Comparison of ENCODE assay signal across 7 mouse cellular contexts in the genomic region with DNA sequence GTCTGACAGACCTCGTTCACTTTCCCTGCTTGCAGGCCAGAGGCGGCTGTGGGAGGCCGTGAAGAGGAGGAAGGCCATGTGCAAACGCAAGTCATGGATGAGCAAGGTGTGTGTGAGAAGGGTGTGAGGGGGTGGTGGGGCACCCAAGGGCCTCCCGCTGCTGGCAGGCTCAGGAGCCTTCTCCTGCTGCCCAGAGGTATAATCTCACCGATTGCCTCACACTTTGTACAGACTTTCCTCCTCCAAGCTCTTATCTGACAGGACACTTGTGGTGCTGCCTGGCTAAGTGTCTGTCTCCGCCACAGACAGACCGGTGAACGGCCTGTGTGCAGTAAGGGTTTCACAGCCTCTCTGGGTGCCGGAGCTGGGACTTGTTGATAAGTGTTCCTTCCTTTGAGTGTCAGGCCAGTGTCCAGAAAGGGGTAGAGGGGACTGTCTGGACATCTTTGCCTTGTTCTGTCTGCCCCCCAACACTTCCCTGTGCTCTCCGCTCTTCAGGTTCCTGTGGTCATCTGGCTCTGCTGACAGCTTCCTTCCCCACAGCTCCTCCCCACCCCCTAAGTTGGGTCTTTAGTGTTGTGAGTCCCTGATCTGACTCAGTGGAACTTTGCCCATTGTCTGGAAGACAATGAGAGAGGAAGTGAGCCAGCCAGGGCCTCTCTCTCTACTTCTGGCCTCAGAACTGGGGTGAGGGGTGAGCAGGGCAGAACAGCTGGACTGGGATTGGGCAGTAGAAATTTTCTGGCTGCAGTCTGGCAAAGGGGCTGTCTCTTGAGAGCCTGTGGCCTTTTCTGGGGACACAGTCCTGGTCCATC. TPM values are rescaled to one million over a fixed set of nuclear protein-coding genes. Genes with fewer than 3 reads are reported as not detected.
DNase-seq lines count a peak whose midpoint lies in the region; ATAC-seq and TF ChIP-seq lines count a peak whose summit lies in the region.

No protein-coding gene starts in this region.

- no peak overlapping the region for H3K9ac ChIP-seq in embryonic facial prominence, embryonic 14.5 days (ENCODE audit: low read depth, low read length)
- H3K9ac ChIP-seq in hindbrain, embryonic 15.5 days, result no peak overlapping the region
- H3K9ac ChIP-seq in lung, embryonic 16.5 days (ENCODE audit: low read length), result no peak overlapping the region
- H3K9ac ChIP-seq in stomach, embryonic 14.5 days (replicated peaks; ENCODE audit: low read depth, low read length), result no peak overlapping the region

- peaks cover 8% of the 10 kb centered on the region; the same call in 1 of the 2 replicates for H3K4me1 ChIP-seq in spleen, adult 2 months (ENCODE audit: control insufficient read depth, insufficient read depth, insufficient read length)
- H3K4me1 ChIP-seq in embryonic facial prominence, embryonic 14.5 days (ENCODE audit: control insufficient read depth, insufficient read depth, low read length), result peaks cover 10% of the 10 kb centered on the region; the same call in 1 of the 2 replicates
- H3K4me1 ChIP-seq in hindbrain, embryonic 15.5 days (replicated peaks), result peaks cover 58% of the 10 kb centered on the region
- peaks cover 65% of the 10 kb centered on the region for H3K4me1 ChIP-seq in lung, embryonic 16.5 days (replicated peaks; ENCODE audit: control insufficient read depth, insufficient read depth, low read length)
- H3K4me1 ChIP-seq in stomach, embryonic 14.5 days (ENCODE audit: control insufficient read depth, insufficient read depth, low read length), result peaks cover 47% of the 10 kb centered on the region

- no peak overlapping the region for H3K4me2 ChIP-seq in embryonic facial prominence, embryonic 14.5 days (ENCODE audit: low read depth, low read length)
- no peak overlapping the region for H3K4me2 ChIP-seq in hindbrain, embryonic 15.5 days
- H3K4me2 ChIP-seq in lung, embryonic 16.5 days (ENCODE audit: low read depth, low read length), result no peak overlapping the region
- no peak overlapping the region for H3K4me2 ChIP-seq in stomach, embryonic 14.5 days (replicated peaks; ENCODE audit: low read depth, low read length)

- no peaks in the 10 kb centered on the region for H3K27me3 ChIP-seq in spleen, adult 2 months (ENCODE audit: control insufficient read depth, insufficient read depth, low read length)
- H3K27me3 ChIP-seq in embryonic facial prominence, embryonic 14.5 days (replicated peaks; ENCODE audit: control insufficient read depth, insufficient read depth, low read length), result no peaks in the 10 kb centered on the region
- no peaks in the 10 kb centered on the region for H3K27me3 ChIP-seq in hindbrain, embryonic 15.5 days
- no peaks in the 10 kb centered on the region for H3K27me3 ChIP-seq in lung, embryonic 16.5 days (ENCODE audit: control insufficient read depth, insufficient read depth, low read depth, low read length)
- H3K27me3 ChIP-seq in stomach, embryonic 14.5 days (ENCODE audit: control insufficient read depth, insufficient read depth, low read length), result no peaks in the 10 kb centered on the region

- no peak for ATAC-seq in embryonic facial prominence, embryonic 14.5 days (ENCODE audit: low read depth)
- ATAC-seq in hindbrain, embryonic 15.5 days (ENCODE audit: low FRiP score, low read depth), result no peak
- ATAC-seq in lung, embryonic 16.5 days (ENCODE audit: low read depth), result peak; percentile 60
- peak; percentile 50; the same call in 1 of the 2 replicates for ATAC-seq in stomach, embryonic 14.5 days (ENCODE audit: insufficient number of reproducible peaks, insufficient read depth, low FRiP score, low read depth)

- H3K36me3 ChIP-seq in spleen, adult 2 months (ENCODE audit: control insufficient read depth, insufficient read depth, low read length), result peaks cover 13% of the 10 kb centered on the region
- peaks cover 43% of the 10 kb centered on the region for H3K36me3 ChIP-seq in embryonic facial prominence, embryonic 14.5 days (ENCODE audit: control insufficient read depth, insufficient read depth, low read length)
- peaks cover 15% of the 10 kb centered on the region for H3K36me3 ChIP-seq in hindbrain, embryonic 15.5 days
- H3K36me3 ChIP-seq in lung, embryonic 16.5 days (ENCODE audit: control insufficient read depth, insufficient read depth, low read length), result peaks cover 7% of the 10 kb centered on the region; the same call in 1 of the 2 replicates
- H3K36me3 ChIP-seq in stomach, embryonic 14.5 days (ENCODE audit: control insufficient read depth, insufficient read depth, low read length), result peaks cover 12% of the 10 kb centered on the region; the same call in 1 of the 2 replicates

- TF ChIP-seq CTCF in spleen, adult 2 months (IDR thresholded peaks at IDR 0.05; ENCODE audit: extremely low read depth, insufficient read depth, insufficient read length, insufficient replicate concordance), result no peak

- TF ChIP-seq POLR2A in spleen, adult 2 months (IDR thresholded peaks at IDR 0.05; ENCODE audit: low read depth, low read length), result no peak

- H3K27ac ChIP-seq in spleen, adult 2 months (ENCODE audit: insufficient read depth, low read length), result peak overlapping the region; percentile 33
- peak overlapping the region; percentile 61 for H3K27ac ChIP-seq in embryonic facial prominence, embryonic 14.5 days (replicated peaks; ENCODE audit: low read depth, low read length)
- peak overlapping the region; percentile 48; the same call in 1 of the 2 replicates for H3K27ac ChIP-seq in hindbrain, embryonic 15.5 days (replicated peaks)
- H3K27ac ChIP-seq in lung, embryonic 16.5 days (ENCODE audit: low read length), result peak overlapping the region; percentile 89
- peak overlapping the region; percentile 61; the same call in 1 of the 2 replicates for H3K27ac ChIP-seq in stomach, embryonic 14.5 days (ENCODE audit: low read length)

- H3K4me3 ChIP-seq in spleen, adult 2 months (ENCODE audit: extremely low read depth, insufficient read depth, insufficient read length), result no peak overlapping the region
- no peak overlapping the region for H3K4me3 ChIP-seq in embryonic facial prominence, embryonic 14.5 days (ENCODE audit: low read depth, low read length)
- H3K4me3 ChIP-seq in hindbrain, embryonic 15.5 days, result no peak overlapping the region
- no peak overlapping the region for H3K4me3 ChIP-seq in lung, embryonic 16.5 days (ENCODE audit: low read length)
- H3K4me3 ChIP-seq in stomach, embryonic 14.5 days (ENCODE audit: low read depth, low read length), result no peak overlapping the region

- DNase-seq in spleen, adult 2 months (ENCODE audit: low read depth in 1 of 2, low spot score in 2 of 2), result no peak
- DNase-seq in spleen, adult 18-20 months, result no peak
- peak; percentile 68 for DNase-seq in embryonic facial prominence, embryonic 14.5 days (ENCODE audit: low spot score)
- DNase-seq in MN1 (ENCODE audit: low spot score), result no peak

- no peaks in the 10 kb centered on the region for H3K9me3 ChIP-seq in embryonic facial prominence, embryonic 14.5 days (ENCODE audit: control insufficient read depth, low read length)
- no peaks in the 10 kb centered on the region for H3K9me3 ChIP-seq in hindbrain, embryonic 15.5 days
- no peaks in the 10 kb centered on the region for H3K9me3 ChIP-seq in lung, embryonic 16.5 days (ENCODE audit: control insufficient read depth, low read length)
- H3K9me3 ChIP-seq in stomach, embryonic 14.5 days (ENCODE audit: control insufficient read depth, low read depth, low read length), result no peaks in the 10 kb centered on the region

- 61% methylated on average over 11 of the region's 11 CpGs for WGBS in spleen, adult 2 months
- 71% methylated on average over 11 of the region's 11 CpGs for WGBS in embryonic facial prominence, embryonic 14.5 days
- 49% methylated on average over 11 of the region's 11 CpGs for WGBS in hindbrain, embryonic 15.5 days
- WGBS in lung, embryonic 16.5 days, result 21% methylated on average over 11 of the region's 11 CpGs
- 63% methylated on average over 11 of the region's 11 CpGs for WGBS in stomach, embryonic 14.5 days

RNA-seq across cellular contexts. Expression of a gene that starts 22.4 kb away (rescaled TPM):
- polyA plus RNA-seq in spleen, adult 2 months (2012; rRNA removed), result 109 and 137 TPM in 2 replicates
- 14.6 and 14.8 TPM in 2 replicates for polyA plus RNA-seq in embryonic facial prominence, embryonic 14.5 days (2014; fragmentation: Nextera tagmentation; extraction: Ambion mirVana)
- polyA plus RNA-seq in hindbrain, embryonic 15.5 days (2015; fragmentation: Nextera tagmentation; extraction: Ambion mirVana), result 19.3 and 25.9 TPM in 2 replicates
- 15.4 and 18.0 TPM in 2 replicates for polyA plus RNA-seq in lung, embryonic 16.5 days (2015; fragmentation: Nextera tagmentation; extraction: Ambion mirVana)
- polyA plus RNA-seq in stomach, embryonic 14.5 days (2014; fragmentation: Nextera tagmentation; extraction: Ambion mirVana), result 13.1 and 17.1 TPM in 2 replicates

RNA-seq across cellular contexts. Expression of a gene that starts 57.3 kb away (rescaled TPM):
- polyA plus RNA-seq in spleen, adult 2 months (2012; rRNA removed), result 9.4 and 11.9 TPM in 2 replicates
- polyA plus RNA-seq in embryonic facial prominence, embryonic 14.5 days (2014; fragmentation: Nextera tagmentation; extraction: Ambion mirVana), result 40.2 and 40.4 TPM in 2 replicates
- 29.9 and 33.5 TPM in 2 replicates for polyA plus RNA-seq in hindbrain, embryonic 15.5 days (2015; fragmentation: Nextera tagmentation; extraction: Ambion mirVana)
- 57.3 and 58.4 TPM in 2 replicates for polyA plus RNA-seq in lung, embryonic 16.5 days (2015; fragmentation: Nextera tagmentation; extraction: Ambion mirVana)
- 60.5 and 73.2 TPM in 2 replicates for polyA plus RNA-seq in stomach, embryonic 14.5 days (2014; fragmentation: Nextera tagmentation; extraction: Ambion mirVana)

Comparison
In these comparisons a context has a peak if more than half of its experiments do, and no peak if none do; other contexts are left out.
1. H3K27ac ChIP-seq: peak in every context shown above with its lines; median percentile 89 in lung, embryonic 16.5 days; 61 in embryonic facial prominence, embryonic 14.5 days; 61 in stomach, embryonic 14.5 days; 48 in hindbrain, embryonic 15.5 days; 33 in spleen, adult 2 months.
2. ATAC-seq: peak in lung, embryonic 16.5 days (single experiment) and stomach, embryonic 14.5 days (single experiment); none in embryonic facial prominence, embryonic 14.5 days (single experiment) and hindbrain, embryonic 15.5 days (single experiment).